ENCODE assay signal across 11 mouse cellular contexts in genomic region chr14:37292084-37292860, GRCm38 (mm10).
DNase-seq lines count a peak whose midpoint lies in the region; ATAC-seq and TF ChIP-seq lines count a peak whose summit lies in the region.
"Had no signal": no experiment of that assay in that cellular context is flagged by ENCODE, and none has a peak within 500 bp of the region (broad histone marks: within the 10 kb centered on the region; RNA-seq: fewer than 3 reads in every experiment).

No protein-coding gene starts in this region.

- 51% methylated on average over 4 of the region's 4 CpGs for WGBS in heart, adult 2 months
- WGBS in lung, embryonic 16.5 days = 31% methylated on average over 4 of the region's 4 CpGs
- WGBS in lung, adult 2 months = 36% methylated on average over 4 of the region's 4 CpGs

- no peaks in the 10 kb centered on the region for H3K36me3 ChIP-seq in heart, adult 2 months (ENCODE audit: control insufficient read depth, insufficient read depth, low read length)
- no peaks in the 10 kb centered on the region for H3K36me3 ChIP-seq in lung, embryonic 16.5 days (ENCODE audit: control insufficient read depth, insufficient read depth, low read length)
- H3K36me3 ChIP-seq: G1E had no signal

- intact Hi-C loops in heart, adult 2 months (cut with DNase I) = no loop called here
- intact Hi-C loops in heart, postnatal 14 days (cut with DNase I) = no loop called here

- ATAC-seq in lung, embryonic 16.5 days (ENCODE audit: low read depth) = peak; percentile 52

- peak; percentile 44 for TF ChIP-seq CTCF in heart, adult 2 months (IDR thresholded peaks at IDR 0.05)
- no peak for TF ChIP-seq CTCF in lung, adult 2 months (IDR thresholded peaks at IDR 0.05; ENCODE audit: insufficient read depth, low read length)

- no peaks in the 10 kb centered on the region; the same call in 1 of the 2 replicates for H3K4me1 ChIP-seq in heart, adult 2 months (ENCODE audit: control insufficient read depth, insufficient read depth, low read length)
- no peaks in the 10 kb centered on the region for H3K4me1 ChIP-seq in lung, embryonic 16.5 days (replicated peaks; ENCODE audit: control insufficient read depth, insufficient read depth, low read length)
- no peaks in the 10 kb centered on the region for H3K4me1 ChIP-seq in lung, adult 2 months (ENCODE audit: control insufficient read depth, insufficient read depth, low read length)
- H3K4me1 ChIP-seq: megakaryocyte, embryonic 14.5 days had no signal

- H3K9me3 ChIP-seq in lung, embryonic 16.5 days (ENCODE audit: control insufficient read depth, low read length) = no peaks in the 10 kb centered on the region
- H3K9me3 ChIP-seq: G1E; megakaryocyte, embryonic 14.5 days had no signal

- H3K4me3 ChIP-seq in heart, adult 2 months = no peak overlapping the region
- no peak overlapping the region for H3K4me3 ChIP-seq in lung, embryonic 16.5 days (ENCODE audit: low read length)
- no peak overlapping the region for H3K4me3 ChIP-seq in lung, adult 2 months (replicated peaks; ENCODE audit: extremely low read depth, low read depth, low read length)
- H3K4me3 ChIP-seq: erythroblast, embryonic 14.5 days; megakaryocyte, embryonic 14.5 days had no signal

- H3K4me2 ChIP-seq in lung, embryonic 16.5 days (ENCODE audit: low read depth, low read length) = no peak overlapping the region

- no peak overlapping the region for H3K9ac ChIP-seq in heart, adult 2 months (ENCODE audit: low read depth, low read length)
- no peak overlapping the region for H3K9ac ChIP-seq in lung, embryonic 16.5 days (ENCODE audit: low read length)

- H3K79me2 ChIP-seq in heart, adult 2 months (replicated peaks; ENCODE audit: control insufficient read depth, insufficient read depth, low read length) = no peaks in the 10 kb centered on the region

- no peak for TF ChIP-seq POLR2A in heart, adult 2 months (IDR thresholded peaks at IDR 0.05; ENCODE audit: insufficient read depth, low read depth, low read length)
- no peak for TF ChIP-seq POLR2A in lung, adult 2 months (IDR thresholded peaks at IDR 0.05; ENCODE audit: borderline replicate concordance, extremely low read depth, low read depth, low read length)

- no peaks in the 10 kb centered on the region for H3K27me3 ChIP-seq in heart, adult 2 months (ENCODE audit: control insufficient read depth, insufficient read depth, low read length)
- H3K27me3 ChIP-seq in lung, embryonic 16.5 days (ENCODE audit: control insufficient read depth, insufficient read depth, low read depth, low read length) = no peaks in the 10 kb centered on the region
- H3K27me3 ChIP-seq: megakaryocyte, embryonic 14.5 days had no signal

- H3K27ac ChIP-seq in heart, adult 2 months = no peak overlapping the region
- no peak overlapping the region for H3K27ac ChIP-seq in lung, embryonic 16.5 days (ENCODE audit: low read length)

- DNase-seq in adrenal gland, adult (ENCODE audit: inconsistent age in 2 of 2, low spot score in 1 of 2) = peak; percentile 5 to 53
- no peak for DNase-seq in adrenal gland, postnatal 25 days
- peak in 1 of 2 experiments; percentile 4 for DNase-seq in heart, adult 2 months
- DNase-seq in heart, postnatal 14 days = no peak
- DNase-seq in lung, adult 2 months = no peak
- peak; percentile 47 for DNase-seq in skeletal muscle tissue, adult 2 months (ENCODE audit: low read depth, low spot score)
- no peak for DNase-seq in spleen, postnatal 36 days (ENCODE audit: low spot score in 2 of 2)

- no peak for TF ChIP-seq EP300 in heart, adult 2 months (IDR thresholded peaks at IDR 0.05; ENCODE audit: insufficient read depth, low read depth, low read length)

Comparison
In these comparisons a context has a peak if more than half of its experiments do, and no peak if none do; other contexts are left out.
1. DNase-seq: peak in adrenal gland, adult (2 of 2) and skeletal muscle tissue, adult 2 months (single experiment); none in adrenal gland, postnatal 25 days (single experiment), heart, postnatal 14 days (0 of 2), lung, adult 2 months (single experiment) and spleen, postnatal 36 days (0 of 2).